Mouse (Mus musculus): Measurements from ENCODE around the gene Cilp. TPM values are rescaled to one million over a fixed set of nuclear protein-coding genes. Genes with fewer than 3 reads are reported as not detected.

Cilp gene
- polyA plus RNA-seq, 1 experiment from 2014 or later: 0.15 TPM

DNA sequence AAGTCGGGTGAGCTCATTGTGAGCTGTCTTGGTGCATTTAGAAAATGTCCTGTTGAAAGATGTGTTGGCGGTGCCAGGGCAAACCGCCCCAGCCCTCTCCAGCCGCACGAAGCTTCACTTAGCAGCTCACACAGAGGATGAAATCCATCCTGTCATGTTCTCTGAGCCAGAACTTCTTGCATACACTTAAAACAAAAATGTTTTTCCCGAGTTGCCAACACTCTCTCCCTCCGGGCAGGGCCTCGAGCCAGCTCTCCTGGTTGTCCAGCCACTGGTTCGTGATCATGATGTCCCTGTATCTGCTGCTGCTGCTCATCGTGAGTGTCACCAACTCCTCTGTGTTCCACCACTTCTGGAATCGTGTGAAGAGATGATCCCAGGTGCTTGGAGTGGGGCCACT lies 27.4 kb upstream of the Cilp start:
- H3K36me3 ChIP-seq (replicated peaks): peaks cover 17% of the 10 kb centered on the region; the same call in 1 of the 2 replicates
- H3K9me3 ChIP-seq: no peaks in the 10 kb centered on the region
- H3K4me3 ChIP-seq: no peak overlapping the region
- WGBS: 87% methylated on average over 11 of the region's 11 CpGs
- no peak overlapping the region for H3K27ac ChIP-seq (replicated peaks)
- no peak for DNase-seq (ENCODE audit: low spot score)
- 0 out of 2 replicates have a peak, but pooled peaks cover 4% of the 10 kb centered on the region for H3K4me1 ChIP-seq
- no peaks in the 10 kb centered on the region for H3K27me3 ChIP-seq (replicated peaks; ENCODE audit: low read depth, poor library complexity, severe bottlenecking)

DNA sequence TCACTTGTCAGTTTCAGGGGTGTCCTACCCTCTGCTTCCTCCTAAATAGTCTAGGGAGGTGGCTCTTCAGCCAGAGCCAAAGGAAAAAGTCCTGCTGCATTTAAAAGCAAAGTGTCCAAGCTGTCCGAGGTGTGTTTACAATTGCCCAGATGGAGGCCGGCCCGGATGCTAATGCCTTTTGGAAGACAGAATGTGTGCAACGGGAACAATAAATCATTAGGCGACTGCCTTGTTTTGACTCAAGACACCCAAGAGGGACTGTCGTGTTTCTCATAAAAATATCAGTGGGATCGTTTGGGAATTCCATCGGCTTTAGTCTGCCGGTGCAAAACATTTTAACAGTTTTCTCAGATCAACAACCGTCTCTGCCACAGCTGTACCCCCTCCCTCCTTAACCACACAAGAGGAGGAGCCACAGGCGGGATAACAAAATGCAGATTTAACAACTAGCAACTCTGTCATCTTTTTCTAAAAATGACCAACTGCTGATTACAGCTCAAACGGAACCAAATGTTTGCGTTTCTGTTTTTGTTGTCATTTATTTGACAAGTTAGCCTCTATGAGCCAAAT lies 26.7 kb upstream of the Cilp start:
- H3K4me3 ChIP-seq: no peak overlapping the region
- H3K27me3 ChIP-seq (replicated peaks; ENCODE audit: low read depth, poor library complexity, severe bottlenecking): no peaks in the 10 kb centered on the region
- H3K36me3 ChIP-seq (replicated peaks): peaks cover 17% of the 10 kb centered on the region; the same call in 1 of the 2 replicates
- WGBS: 82% methylated on average over 13 of the region's 13 CpGs
- peaks cover 9% of the 10 kb centered on the region for H3K4me1 ChIP-seq
- H3K9me3 ChIP-seq: no peaks in the 10 kb centered on the region
- DNase-seq (ENCODE audit: low spot score): no peak
- no peak overlapping the region for H3K27ac ChIP-seq (replicated peaks)

DNA sequence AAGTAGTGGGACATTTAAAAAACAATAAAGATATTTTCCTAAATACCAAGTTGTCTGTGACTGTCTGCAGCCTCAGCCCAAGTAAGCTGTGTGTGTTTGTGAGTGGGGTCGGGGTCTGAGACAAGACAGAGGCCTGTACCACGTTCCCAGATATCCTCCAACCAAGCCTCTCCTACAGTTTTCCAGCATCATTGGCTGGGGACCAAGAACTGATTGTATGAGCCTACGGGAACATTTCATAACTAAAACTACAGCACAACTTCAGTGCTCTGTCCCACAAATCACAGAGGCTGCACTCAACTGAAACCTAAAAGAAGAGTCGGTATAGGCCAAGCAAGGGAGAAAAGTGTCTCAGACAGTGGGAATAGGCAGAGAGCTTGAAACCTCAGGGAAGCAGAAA lies 25.8 kb upstream of the Cilp start:
- Histone ChIP-seq H3K36me3 (replicated peaks) (peaks cover 17% of the 10 kb centered on the region; the same call in 1 of the 2 replicates), H3K4me1 (peaks cover 18% of the 10 kb centered on the region), H3K9me3 (no peaks in the 10 kb centered on the region), H3K4me3 (no peak overlapping the region), H3K27ac (replicated peaks) (no peak overlapping the region), H3K27me3 (replicated peaks; ENCODE audit: low read depth, poor library complexity, severe bottlenecking) (no peaks in the 10 kb centered on the region)
- WGBS: 91% methylated on average over 4 of the region's 4 CpGs
- no peak for DNase-seq (ENCODE audit: low spot score)

DNA sequence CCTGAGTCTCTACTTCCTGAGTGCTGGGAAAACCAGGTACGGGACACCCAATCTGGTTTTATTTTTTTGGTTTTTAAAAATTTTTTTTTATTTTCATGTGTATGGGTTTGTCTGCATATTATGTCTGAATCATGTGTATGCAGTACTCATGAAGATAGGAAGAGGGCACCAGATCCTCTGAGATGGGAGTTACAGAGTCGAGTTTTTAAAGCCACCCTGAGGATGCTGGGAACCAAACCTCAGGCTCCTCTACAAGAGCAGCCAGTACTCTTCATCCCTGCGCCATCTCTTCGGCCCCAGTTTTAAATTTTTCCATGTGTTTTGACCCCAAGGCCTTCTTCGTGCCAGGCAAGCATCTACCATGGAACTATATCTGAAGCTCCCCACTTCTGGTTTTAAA lies 25.2 kb upstream of the Cilp start:
- Histone ChIP-seq H3K27ac (replicated peaks) (no peak overlapping the region), H3K4me1 (peaks cover 21% of the 10 kb centered on the region), H3K4me3 (no peak overlapping the region), H3K36me3 (replicated peaks) (peaks cover 13% of the 10 kb centered on the region; the same call in 1 of the 2 replicates), H3K9me3 (no peaks in the 10 kb centered on the region), H3K27me3 (replicated peaks; ENCODE audit: low read depth, poor library complexity, severe bottlenecking) (no peaks in the 10 kb centered on the region)
- 90% methylated on average over 5 of the region's 5 CpGs for WGBS
- no peak for DNase-seq (ENCODE audit: low spot score)

DNA sequence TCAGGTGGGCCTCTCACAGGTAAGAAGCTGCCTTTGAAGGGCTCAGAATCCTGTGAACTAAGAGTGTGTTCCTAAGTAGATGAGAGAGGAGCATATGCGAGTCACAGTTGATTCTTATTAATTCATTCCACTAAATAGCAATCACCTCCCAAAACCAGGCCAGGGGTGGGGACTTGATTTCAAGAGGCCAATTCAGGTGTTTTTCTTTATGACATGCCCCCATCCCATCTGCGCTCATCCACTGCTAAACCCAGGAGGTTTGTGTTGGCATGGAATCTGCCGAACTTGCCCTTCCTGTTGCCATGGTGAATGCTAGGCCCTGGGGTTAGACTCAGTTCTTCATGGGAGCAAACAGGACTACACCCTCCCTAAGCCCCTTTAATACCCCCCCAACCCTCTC lies 24.4 kb upstream of the Cilp start:
- Histone ChIP-seq H3K36me3 (replicated peaks) (peaks cover 11% of the 10 kb centered on the region; the same call in 1 of the 2 replicates), H3K9me3 (no peaks in the 10 kb centered on the region), H3K27me3 (replicated peaks; ENCODE audit: low read depth, poor library complexity, severe bottlenecking) (no peaks in the 10 kb centered on the region), H3K4me3 (no peak overlapping the region), H3K4me1 (peaks cover 21% of the 10 kb centered on the region), H3K27ac (replicated peaks) (no peak overlapping the region)
- 85% methylated on average over 3 of the region's 3 CpGs for WGBS
- DNase-seq (ENCODE audit: low spot score): no peak

DNA sequence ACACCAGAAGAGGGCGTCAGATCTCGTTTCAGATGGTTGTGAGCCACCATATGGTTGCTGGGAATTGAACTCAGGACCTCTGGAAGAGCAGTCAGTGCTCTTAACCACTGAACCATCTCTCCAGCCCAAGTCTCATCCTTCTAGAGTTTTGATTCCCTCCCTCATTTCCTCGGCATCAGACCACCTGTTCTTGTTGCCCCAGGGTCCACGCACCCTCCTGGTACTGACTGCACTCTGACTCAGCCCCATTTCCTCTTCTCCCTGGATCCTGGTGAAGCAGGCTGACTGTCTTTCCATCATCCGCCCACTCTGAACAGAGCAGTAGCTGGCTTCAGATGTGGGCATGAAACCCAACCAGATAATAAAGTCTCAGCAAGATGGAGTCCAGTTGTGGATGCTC lies 23.0 kb upstream of the Cilp start:
- 73% methylated on average over 5 of the region's 5 CpGs for WGBS
- no peak overlapping the region for H3K27ac ChIP-seq (replicated peaks)
- H3K27me3 ChIP-seq (replicated peaks; ENCODE audit: low read depth, poor library complexity, severe bottlenecking): no peaks in the 10 kb centered on the region
- no peak overlapping the region for H3K4me3 ChIP-seq
- 0 out of 2 replicates have a peak, but pooled peaks cover 6% of the 10 kb centered on the region for H3K36me3 ChIP-seq (replicated peaks)
- DNase-seq (ENCODE audit: low spot score): no peak
- H3K4me1 ChIP-seq: peaks cover 25% of the 10 kb centered on the region
- no peaks in the 10 kb centered on the region for H3K9me3 ChIP-seq

DNA sequence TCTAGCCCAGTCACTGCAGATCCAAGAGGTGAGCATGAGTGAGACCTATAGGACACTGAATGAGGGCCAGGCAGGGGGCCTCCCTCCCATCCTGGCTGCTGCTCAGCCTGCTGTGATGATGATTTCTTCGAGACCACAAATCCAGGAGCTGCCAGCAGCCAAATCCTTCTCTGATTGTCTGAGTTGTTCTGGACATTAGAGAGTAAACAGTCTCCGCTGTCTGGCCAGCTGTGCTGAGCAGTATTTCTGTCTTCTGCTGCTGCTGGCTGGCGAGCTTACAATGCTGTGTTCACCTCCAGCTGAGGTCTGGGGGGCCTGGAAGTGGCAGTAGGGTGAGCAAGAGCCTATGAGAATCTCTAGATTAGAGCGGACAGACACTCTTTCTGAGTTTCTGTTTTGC lies 21.7 kb upstream of the Cilp start:
- no peak overlapping the region for H3K4me3 ChIP-seq
- WGBS: 57% methylated on average over 4 of the region's 4 CpGs
- no peaks in the 10 kb centered on the region for H3K9me3 ChIP-seq
- no peaks in the 10 kb centered on the region for H3K36me3 ChIP-seq (replicated peaks)
- H3K27me3 ChIP-seq (replicated peaks; ENCODE audit: low read depth, poor library complexity, severe bottlenecking): no peaks in the 10 kb centered on the region
- peaks cover 37% of the 10 kb centered on the region for H3K4me1 ChIP-seq
- no peak for DNase-seq (ENCODE audit: low spot score)
- H3K27ac ChIP-seq (replicated peaks): no peak overlapping the region

DNA sequence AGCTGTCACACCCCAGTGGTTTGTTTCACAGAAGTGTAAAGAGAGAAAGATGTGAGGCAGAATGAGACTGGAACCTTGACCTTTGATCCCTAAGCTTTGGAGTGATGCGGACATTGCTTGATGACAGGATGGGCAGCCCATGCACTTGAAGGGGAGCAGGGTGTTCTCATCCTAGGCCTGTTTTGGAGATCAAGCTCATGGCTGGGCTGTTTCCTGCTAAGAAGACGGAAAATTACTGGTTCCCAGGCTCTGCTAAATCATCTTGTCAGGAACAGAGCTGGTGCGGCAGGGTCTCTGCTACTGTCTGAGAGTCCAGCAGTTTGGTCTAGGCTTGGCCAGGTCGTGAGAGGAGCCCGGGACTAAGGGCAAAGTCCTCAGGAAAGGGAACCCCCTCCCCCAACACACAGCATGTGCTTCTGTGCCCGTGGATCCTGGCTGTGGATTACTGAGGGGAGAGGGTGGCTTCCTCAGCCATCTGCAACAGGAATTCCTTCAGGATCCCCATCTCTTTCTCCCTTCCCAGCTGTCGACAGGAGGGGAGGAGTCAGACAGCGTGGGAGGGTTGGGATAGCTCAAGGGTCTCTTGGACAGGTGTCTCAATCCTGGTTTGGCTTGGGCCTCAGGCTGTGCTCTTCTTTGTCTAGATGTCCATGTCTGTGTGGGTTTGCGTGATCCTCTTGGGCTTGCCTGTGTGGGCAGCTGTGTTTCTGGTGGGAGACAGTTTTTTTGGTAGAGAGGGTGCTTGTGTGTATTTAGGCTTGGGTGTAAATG lies 20.8 kb upstream of the Cilp start:
- H3K27ac ChIP-seq (replicated peaks): no peak overlapping the region
- H3K27me3 ChIP-seq (replicated peaks; ENCODE audit: low read depth, poor library complexity, severe bottlenecking): no peaks in the 10 kb centered on the region
- H3K4me3 ChIP-seq: no peak overlapping the region
- H3K36me3 ChIP-seq (replicated peaks): no peaks in the 10 kb centered on the region
- peaks cover 37% of the 10 kb centered on the region for H3K4me1 ChIP-seq
- WGBS: 53% methylated on average over 9 of the region's 9 CpGs
- no peaks in the 10 kb centered on the region for H3K9me3 ChIP-seq
- no peak for DNase-seq (ENCODE audit: low spot score)

DNA sequence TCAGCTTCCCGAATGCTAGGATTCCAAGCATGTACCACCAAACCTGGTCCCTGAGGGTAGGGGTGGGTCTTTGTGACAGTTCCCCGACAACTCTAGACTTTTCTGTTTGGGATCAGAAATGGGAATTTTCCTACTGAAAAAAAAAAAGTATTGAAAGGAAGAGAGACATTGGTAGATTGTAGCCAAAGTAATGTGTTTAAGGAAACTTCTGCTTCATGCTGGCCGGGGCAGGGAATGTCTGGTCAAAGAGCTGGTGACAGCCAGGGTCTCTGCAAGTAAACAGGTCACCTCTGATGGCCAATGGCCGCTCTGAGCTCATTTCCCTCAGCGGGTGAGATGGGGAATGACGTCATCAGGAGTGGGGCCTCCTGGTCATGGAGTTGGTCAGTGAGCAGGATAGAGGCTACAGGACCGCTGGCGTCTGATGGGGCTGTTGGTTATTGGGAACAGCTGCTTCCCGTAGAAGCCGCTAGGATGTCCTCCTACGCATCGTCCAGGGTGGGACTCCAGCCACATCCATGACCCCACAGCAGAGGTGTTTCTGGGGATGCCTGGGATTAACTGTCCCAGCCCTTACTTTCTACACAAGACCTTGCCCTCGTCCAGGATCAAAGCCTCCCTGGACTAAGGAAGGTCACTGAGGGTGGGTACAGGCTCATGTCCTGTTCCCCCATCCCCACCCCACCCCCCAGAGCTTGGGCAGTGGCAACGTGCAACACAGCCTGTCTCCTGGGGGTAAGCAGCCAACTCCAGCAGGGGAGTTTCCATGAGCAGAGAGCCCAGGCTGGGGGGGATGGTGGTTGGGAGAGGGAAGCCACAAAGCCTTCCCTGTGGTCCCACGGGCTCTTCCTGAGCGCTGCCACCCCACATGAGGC lies 17.2 kb upstream of the Cilp start:
- no peak for DNase-seq (ENCODE audit: low spot score)
- WGBS: 78% methylated on average over 16 of the region's 16 CpGs
- Histone ChIP-seq H3K27me3 (replicated peaks; ENCODE audit: low read depth, poor library complexity, severe bottlenecking) (no peaks in the 10 kb centered on the region), H3K27ac (replicated peaks) (no peak overlapping the region; the same call in 1 of the 2 replicates), H3K9me3 (no peaks in the 10 kb centered on the region), H3K4me3 (no peak overlapping the region), H3K4me1 (peaks cover 33% of the 10 kb centered on the region), H3K36me3 (replicated peaks) (no peaks in the 10 kb centered on the region)

DNA sequence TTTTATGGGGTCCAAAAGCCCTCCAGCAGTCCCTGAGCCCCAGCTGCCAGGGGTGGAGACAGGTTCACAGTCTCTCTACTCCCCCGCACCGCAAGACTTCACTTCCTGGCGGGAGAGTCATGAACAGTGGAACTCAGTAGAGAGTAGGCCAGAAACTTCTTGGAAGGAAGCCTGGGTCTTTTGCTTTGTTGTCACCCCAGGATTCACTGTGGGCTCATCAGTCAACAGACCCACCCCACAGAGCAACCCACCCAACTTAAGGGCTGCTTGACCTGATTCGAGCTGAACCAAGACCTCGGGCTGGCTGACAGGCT lies 16.6 kb upstream of the Cilp start:
- 90% methylated on average over 5 of the region's 5 CpGs for WGBS
- H3K27ac ChIP-seq (replicated peaks): no peak overlapping the region; the same call in 1 of the 2 replicates
- H3K9me3 ChIP-seq: no peaks in the 10 kb centered on the region
- no peaks in the 10 kb centered on the region for H3K36me3 ChIP-seq (replicated peaks)
- no peak for DNase-seq (ENCODE audit: low spot score)
- H3K4me1 ChIP-seq: peaks cover 27% of the 10 kb centered on the region
- no peak overlapping the region for H3K4me3 ChIP-seq
- no peaks in the 10 kb centered on the region for H3K27me3 ChIP-seq (replicated peaks; ENCODE audit: low read depth, poor library complexity, severe bottlenecking)

DNA sequence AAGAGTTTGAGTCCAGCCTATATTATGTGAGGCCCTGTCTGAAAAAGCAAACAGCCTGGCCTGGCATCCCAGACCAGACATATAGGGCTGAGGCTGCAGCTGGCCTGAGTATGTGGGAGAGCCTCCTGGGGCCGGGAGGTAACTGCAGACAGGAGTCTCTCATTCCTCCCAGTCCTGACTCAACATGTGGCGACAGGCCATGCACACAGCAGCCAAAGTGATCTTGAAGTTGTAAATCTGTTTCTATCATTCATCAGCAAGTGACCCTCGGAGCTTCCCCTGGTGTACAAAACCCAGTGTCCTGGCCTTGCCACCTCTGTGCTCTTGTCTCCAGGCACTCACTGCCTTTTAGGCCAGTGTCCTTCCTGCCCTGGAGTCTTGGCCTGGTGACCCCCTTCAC lies 13.0 kb upstream of the Cilp start:
- 78% methylated on average over 3 of the region's 3 CpGs for WGBS

DNA sequence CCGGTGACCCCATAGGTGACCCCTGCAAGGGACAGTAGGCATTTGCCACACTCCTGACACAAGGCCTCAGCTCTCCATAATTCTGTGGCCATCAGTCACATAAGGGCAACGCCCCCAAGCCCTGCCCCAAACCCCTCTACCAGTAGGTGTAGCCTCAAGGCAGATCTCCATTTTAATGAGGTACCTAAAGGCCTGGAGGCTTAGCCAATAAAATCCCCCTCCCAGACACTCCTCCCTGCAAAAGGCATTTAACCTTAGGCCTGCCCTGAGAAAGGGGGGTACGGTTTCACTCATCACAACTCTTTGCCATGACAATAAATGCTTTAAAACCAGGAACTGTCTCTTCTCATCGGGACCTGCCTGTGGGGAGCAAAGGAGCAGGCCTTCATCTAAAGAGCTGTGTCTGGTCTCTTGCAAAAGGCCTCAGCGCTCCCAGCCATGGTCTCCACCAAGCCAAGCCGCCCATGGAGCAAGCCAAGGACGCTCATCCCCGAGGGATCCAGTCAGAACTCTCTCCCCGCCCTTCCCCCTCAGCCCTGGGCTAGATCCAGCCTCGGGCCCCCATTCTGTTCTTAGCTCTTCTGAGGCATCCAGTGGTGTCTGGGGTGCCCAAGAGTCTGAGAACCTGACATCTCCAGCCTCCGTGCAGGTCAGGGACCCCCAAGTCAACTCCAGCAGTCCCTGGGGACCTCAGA lies 8.9 kb upstream of the Cilp start:
- Histone ChIP-seq H3K4me1 (0 out of 2 replicates have a peak, but pooled peaks cover 6% of the 10 kb centered on the region), H3K36me3 (replicated peaks) (no peaks in the 10 kb centered on the region), H3K9me3 (no peaks in the 10 kb centered on the region), H3K4me3 (no peak overlapping the region), H3K27ac (replicated peaks) (0 out of 2 replicates have a peak overlapping the region, but pooled peaks have one; percentile 30), H3K27me3 (replicated peaks; ENCODE audit: low read depth, poor library complexity, severe bottlenecking) (no peaks in the 10 kb centered on the region)
- no peak for DNase-seq (ENCODE audit: low spot score)
- 72% methylated on average over 11 of the region's 11 CpGs for WGBS

More for the DNA sequence above, 13.0 kb upstream of the Cilp start:
- Histone ChIP-seq H3K4me3 (no peak overlapping the region), H3K36me3 (replicated peaks) (no peaks in the 10 kb centered on the region), H3K4me1 (peaks cover 18% of the 10 kb centered on the region; the same call in 1 of the 2 replicates), H3K27me3 (replicated peaks; ENCODE audit: low read depth, poor library complexity, severe bottlenecking) (no peaks in the 10 kb centered on the region), H3K27ac (replicated peaks) (no peak overlapping the region), H3K9me3 (no peaks in the 10 kb centered on the region)
- no peak for DNase-seq (ENCODE audit: low spot score)
